Mouse (Mus musculus) liver, adult (tissue): ENCODE measurements around the gene Ppm1b.

ENCODE experiments used
- GATA4 ChIP-seq: IDR thresholded peaks from 2 replicates; pipeline ENCODE4 v1.6.1; 2014; ENCODE audit warnings: mild to moderate bottlenecking, low read length; ENCODE audit not compliant: insufficient replicate concordance

Gene Ppm1b

GRCm38 (mm10) chr17:84953776-84954175, 2.8 kb upstream of the Ppm1b start:
- no peak for TF ChIP-seq GATA4

DNA sequence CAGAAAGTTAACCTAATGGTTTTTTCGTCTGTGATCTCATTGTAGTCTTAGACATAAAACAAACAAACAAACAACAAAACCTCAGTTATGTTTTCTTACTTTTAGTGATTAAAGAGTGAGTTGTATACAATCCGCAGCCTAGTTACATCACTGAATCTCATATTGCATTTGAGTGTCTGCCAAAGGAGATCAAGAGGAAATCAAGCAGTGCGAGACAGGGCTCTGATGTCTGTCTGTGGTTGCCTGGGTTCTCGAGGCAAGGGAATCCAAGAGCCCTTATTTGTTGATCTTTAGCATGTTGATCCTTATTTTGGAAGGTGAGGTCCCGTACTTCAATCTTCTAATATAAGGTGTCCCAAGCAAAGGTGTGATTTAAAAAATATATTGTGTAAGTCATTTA, 1.7 kb upstream of the Ppm1b start:
- TF ChIP-seq GATA4 = no peak

GRCm38 (mm10) chr17:84956931-84957486, 468 bp downstream of the Ppm1b start:
- no peak for TF ChIP-seq GATA4

DNA sequence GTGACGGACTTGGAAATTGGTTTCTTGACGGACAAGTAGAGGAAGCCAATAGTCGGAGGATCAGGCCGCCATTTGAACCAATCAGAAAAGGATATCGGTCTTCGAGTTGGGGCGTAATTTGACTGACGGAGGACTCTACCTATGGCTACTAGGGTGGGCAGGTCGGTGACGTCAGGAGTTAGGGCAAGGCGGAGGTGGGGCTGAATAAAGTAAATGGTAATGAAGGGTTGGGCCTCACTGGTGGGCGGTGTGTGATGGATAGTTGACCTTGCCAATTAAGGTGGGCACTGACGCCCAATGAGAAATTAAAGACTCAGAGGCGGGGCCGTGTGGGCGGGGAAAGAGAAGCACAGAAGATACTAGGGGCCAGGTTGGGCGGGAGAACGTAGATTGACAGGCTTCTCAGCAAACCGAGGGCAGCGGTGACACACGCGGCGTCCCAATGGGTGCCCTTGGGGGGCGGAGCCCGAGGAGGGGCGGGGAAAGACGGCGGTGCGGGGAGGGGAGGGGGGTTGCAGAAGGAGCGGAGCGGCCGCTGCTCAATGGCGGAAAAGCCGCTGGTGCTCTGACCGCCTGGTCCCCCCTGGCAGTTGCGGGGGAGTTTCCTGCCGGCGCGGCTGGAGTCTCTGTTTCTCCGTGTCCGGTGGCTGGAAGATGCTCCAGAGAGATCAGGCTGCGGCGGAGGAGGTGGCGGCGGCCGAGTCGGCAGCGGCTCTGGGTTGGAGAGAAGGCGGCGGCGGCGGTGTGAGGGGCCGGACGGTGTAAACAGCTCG, 1.1 kb downstream of the Ppm1b start:
- no peak for TF ChIP-seq GATA4

GRCm38 (mm10) chr17:84958411-84958911, 1.9 kb downstream of the Ppm1b start:
- no peak for TF ChIP-seq GATA4

GRCm38 (mm10) chr17:84958986-84959664, 2.6 kb downstream of the Ppm1b start:
- no peak for TF ChIP-seq GATA4

DNA sequence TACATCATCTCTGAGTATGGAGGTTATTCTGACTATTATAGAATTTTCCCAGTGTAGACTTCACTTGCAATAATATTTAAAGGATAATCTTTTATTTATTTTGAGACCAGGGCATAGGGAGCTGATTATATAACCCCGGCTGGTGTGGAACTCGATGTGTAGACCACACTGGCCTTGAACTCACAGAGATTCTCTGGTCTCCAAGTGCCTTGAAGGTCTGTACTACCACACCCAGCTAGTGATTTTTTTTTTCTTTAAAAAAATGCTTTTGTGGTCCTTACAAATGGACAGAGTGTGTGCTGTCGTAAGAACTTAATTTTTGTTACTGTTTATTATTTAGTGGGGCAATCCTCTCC, 3.1 kb downstream of the Ppm1b start:
- TF ChIP-seq GATA4 = no peak

DNA sequence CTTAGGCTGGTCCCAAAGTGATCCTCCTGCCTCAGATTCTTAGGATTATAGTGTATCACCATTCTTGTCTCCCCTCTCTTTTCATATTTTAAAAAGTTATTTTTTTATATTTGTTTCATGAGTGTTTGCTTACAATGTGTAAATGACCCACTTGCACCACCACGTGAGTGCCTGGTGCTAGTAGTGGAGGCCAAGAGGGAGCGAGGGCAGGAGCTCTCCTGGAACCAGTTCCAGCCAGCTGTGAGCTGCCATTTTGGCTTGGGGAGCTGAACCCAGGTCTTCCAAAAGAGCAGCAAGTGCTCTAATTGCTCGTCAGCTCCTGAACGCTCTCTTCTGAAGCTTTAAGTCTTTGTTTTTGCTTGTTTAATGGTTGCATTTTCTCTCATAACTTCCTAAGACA, 3.6 kb downstream of the Ppm1b start:
- no peak for TF ChIP-seq GATA4

GRCm38 (mm10) chr17:84962046-84962445, 5.5 kb downstream of the Ppm1b start:
- no peak for TF ChIP-seq GATA4

DNA sequence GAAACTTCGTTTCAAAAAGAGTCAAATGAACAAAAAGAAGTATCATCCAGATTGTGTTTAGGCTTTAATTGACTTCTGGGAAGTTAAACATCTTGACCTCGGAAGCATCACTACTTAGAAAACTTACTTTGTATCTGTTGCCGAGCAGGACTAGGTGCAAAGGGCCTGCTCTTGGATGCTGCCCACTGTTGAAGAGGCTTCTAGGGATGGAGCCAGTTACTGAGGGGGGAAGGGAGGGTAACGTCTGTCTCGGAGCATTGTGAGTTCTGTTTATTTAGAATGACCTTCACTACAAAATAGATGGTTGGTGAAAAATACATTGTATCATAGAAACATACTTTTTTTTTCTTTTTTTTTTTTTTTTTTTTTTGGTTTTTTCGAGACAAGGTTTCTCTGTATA, 7.1 kb downstream of the Ppm1b start:
- TF ChIP-seq GATA4 = no peak

DNA sequence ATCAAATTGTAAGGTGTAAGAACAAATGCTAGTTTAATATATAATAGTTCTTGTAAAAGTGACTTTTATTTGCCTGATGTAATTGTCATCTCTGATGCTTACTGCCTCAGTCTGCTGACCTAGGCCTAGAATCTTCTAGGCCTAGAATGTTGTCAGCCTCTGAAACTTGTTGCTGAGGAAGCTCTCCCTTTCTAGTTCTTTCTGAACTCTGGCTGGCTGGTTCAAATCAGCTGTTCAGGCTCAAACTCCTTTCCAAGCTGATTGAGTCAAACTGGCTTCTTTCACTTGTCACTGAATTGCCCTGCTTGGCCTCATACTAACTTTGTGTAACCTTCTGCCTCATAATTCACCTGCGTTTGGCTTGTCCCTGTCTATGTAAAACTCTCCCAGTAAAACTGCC, 9.7 kb downstream of the Ppm1b start:
- TF ChIP-seq GATA4 = no peak

DNA sequence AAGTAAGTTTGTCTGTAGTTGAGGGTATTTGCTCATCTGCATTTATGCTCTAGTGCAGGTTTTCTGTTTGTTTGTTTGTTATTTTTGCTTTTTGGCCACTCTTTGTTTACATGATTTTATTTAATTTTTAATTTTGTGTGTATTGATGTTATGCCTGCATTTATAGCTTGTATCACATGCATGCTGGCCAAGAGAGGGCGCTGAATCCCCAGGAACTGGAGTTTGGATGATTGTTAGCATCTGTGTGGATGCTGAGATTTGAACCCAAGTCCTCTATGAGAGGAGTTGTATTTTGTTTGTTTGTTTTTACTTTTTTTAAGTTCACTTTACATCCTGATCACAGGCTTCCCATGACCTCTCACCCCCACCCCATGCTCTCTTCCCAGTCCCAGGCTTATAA, 10.5 kb downstream of the Ppm1b start:
- TF ChIP-seq GATA4 = no peak

DNA sequence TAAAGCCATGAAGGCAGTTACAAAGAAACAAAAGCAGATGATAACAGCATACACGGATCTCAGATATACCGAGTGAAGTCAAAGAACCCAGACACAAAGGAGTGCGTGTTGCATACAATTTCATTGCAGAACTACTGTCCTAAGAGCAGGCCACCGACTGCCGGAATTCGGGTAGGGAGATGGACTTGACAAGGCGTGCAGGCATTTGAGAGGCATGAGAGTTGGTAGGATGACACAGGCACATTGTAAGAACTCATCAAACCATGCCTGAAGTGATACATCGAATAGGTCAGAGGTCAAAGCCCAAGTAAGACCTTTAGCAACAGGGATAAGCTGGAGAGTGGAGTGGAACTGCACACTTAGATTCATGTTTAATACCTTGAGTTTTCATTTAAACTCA, 13.4 kb downstream of the Ppm1b start:
- TF ChIP-seq GATA4 = no peak

- TF ChIP-seq GATA4 = no peak
These were observed 25.2 kb downstream of the Ppm1b start for GRCm38 (mm10) chr17:84981721-84982120.

DNA sequence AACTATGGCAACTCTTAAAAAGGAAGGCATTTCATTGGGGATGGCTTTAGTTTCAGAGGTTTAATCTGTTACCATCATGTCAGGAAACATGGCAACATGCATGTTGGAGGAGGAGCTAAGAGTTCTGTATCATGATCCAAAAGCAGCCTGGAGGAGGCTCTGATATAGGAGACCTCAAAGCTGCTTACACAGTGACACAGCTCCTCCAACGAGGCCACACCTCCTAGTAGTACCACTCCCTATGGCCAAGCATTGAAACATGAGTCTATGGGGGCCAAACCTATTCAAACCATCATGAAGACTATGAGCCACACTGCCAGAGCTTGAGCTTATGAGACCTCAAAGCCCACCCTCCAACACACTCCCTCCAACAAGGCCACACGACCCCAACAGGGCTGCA, 26.2 kb downstream of the Ppm1b start:
- no peak for TF ChIP-seq GATA4

GRCm38 (mm10) chr17:84986368-84986767, 29.8 kb downstream of the Ppm1b start:
- no peak for TF ChIP-seq GATA4
